ENCODE assay signal across 9 mouse cellular contexts in genomic region chr4:12655457-12656228, GRCm38 (mm10).
DNase-seq lines count a peak whose midpoint lies in the region; ATAC-seq lines count a peak whose summit lies in the region.
"Had no signal": no experiment of that assay in that cellular context is flagged by ENCODE, and none has a peak within 500 bp of the region (broad histone marks: within the 10 kb centered on the region; RNA-seq: fewer than 3 reads in every experiment).

No protein-coding gene starts in this region.

- peak; percentile 23; the same call in 1 of the 2 replicates for ATAC-seq in kidney, embryonic 16.5 days (ENCODE audit: low FRiP score, low TSS enrichment)
- peak; percentile 61 for ATAC-seq in hindbrain, embryonic 13.5 days (ENCODE audit: low FRiP score)
- no peak for ATAC-seq in liver, embryonic 13.5 days (ENCODE audit: low read depth)
- peak; percentile 19; the same call in 1 of the 2 replicates for ATAC-seq in neural tube, embryonic 14.5 days (ENCODE audit: low read depth)
- ATAC-seq in activated CD4-positive, CD25-positive, alpha-beta regulatory T cell, adult 4 months = no peak

- H3K27me3 ChIP-seq in kidney, embryonic 16.5 days (ENCODE audit: insufficient read depth, low read length) = no peaks in the 10 kb centered on the region
- no peaks in the 10 kb centered on the region for H3K27me3 ChIP-seq in hindbrain, embryonic 13.5 days
- no peaks in the 10 kb centered on the region for H3K27me3 ChIP-seq in liver, embryonic 13.5 days
- H3K27me3 ChIP-seq in neural tube, embryonic 14.5 days (ENCODE audit: control insufficient read depth, insufficient read depth, low read length) = no peaks in the 10 kb centered on the region
- H3K27me3 ChIP-seq: embryonic facial prominence, embryonic 12.5 days had no signal

- H3K27ac ChIP-seq in kidney, embryonic 16.5 days (ENCODE audit: low read length) = no peak overlapping the region
- peak overlapping the region; percentile 50 for H3K27ac ChIP-seq in hindbrain, embryonic 13.5 days
- no peak overlapping the region for H3K27ac ChIP-seq in liver, embryonic 13.5 days
- peak overlapping the region; percentile 70 for H3K27ac ChIP-seq in neural tube, embryonic 14.5 days (ENCODE audit: low read depth, low read length)
- H3K27ac ChIP-seq: embryonic facial prominence, embryonic 12.5 days had no signal

- H3K9me3 ChIP-seq in kidney, embryonic 16.5 days (ENCODE audit: low read length) = no peaks in the 10 kb centered on the region
- H3K9me3 ChIP-seq in hindbrain, embryonic 13.5 days = no peaks in the 10 kb centered on the region
- H3K9me3 ChIP-seq in liver, embryonic 13.5 days (replicated peaks) = no peaks in the 10 kb centered on the region
- no peaks in the 10 kb centered on the region for H3K9me3 ChIP-seq in neural tube, embryonic 14.5 days (ENCODE audit: control insufficient read depth, low read length)
- H3K9me3 ChIP-seq: embryonic facial prominence, embryonic 12.5 days had no signal

- peak overlapping the region; percentile 36 for H3K4me3 ChIP-seq in kidney, embryonic 16.5 days (ENCODE audit: low read length)
- no peak overlapping the region for H3K4me3 ChIP-seq in hindbrain, embryonic 13.5 days
- H3K4me3 ChIP-seq in liver, embryonic 13.5 days (replicated peaks) = no peak overlapping the region
- no peak overlapping the region for H3K4me3 ChIP-seq in neural tube, embryonic 14.5 days (ENCODE audit: low read depth, low read length)
- H3K4me3 ChIP-seq: embryonic facial prominence, embryonic 12.5 days had no signal

- peak overlapping the region; percentile 58 for H3K4me2 ChIP-seq in kidney, embryonic 16.5 days (replicated peaks; ENCODE audit: low read depth, low read length)
- H3K4me2 ChIP-seq in hindbrain, embryonic 13.5 days = peak overlapping the region; percentile 26
- H3K4me2 ChIP-seq in liver, embryonic 13.5 days = peak overlapping the region; percentile 38
- peak overlapping the region; percentile 30 for H3K4me2 ChIP-seq in neural tube, embryonic 14.5 days (ENCODE audit: low read depth, low read length)
- H3K4me2 ChIP-seq: embryonic facial prominence, embryonic 12.5 days had no signal

- H3K36me3 ChIP-seq in kidney, embryonic 16.5 days (ENCODE audit: insufficient read depth, low read length) = no peaks in the 10 kb centered on the region
- no peaks in the 10 kb centered on the region for H3K36me3 ChIP-seq in hindbrain, embryonic 13.5 days
- H3K36me3 ChIP-seq in liver, embryonic 13.5 days = no peaks in the 10 kb centered on the region
- H3K36me3 ChIP-seq in neural tube, embryonic 14.5 days (ENCODE audit: control insufficient read depth, insufficient read depth, low read length) = no peaks in the 10 kb centered on the region
- H3K36me3 ChIP-seq: embryonic facial prominence, embryonic 12.5 days had no signal

- peak overlapping the region; percentile 30; the same call in 1 of the 2 replicates for H3K9ac ChIP-seq in kidney, embryonic 16.5 days (replicated peaks; ENCODE audit: low read length)
- H3K9ac ChIP-seq in hindbrain, embryonic 13.5 days = no peak overlapping the region
- no peak overlapping the region for H3K9ac ChIP-seq in liver, embryonic 13.5 days
- H3K9ac ChIP-seq in neural tube, embryonic 14.5 days (replicated peaks; ENCODE audit: low read depth, low read length) = no peak overlapping the region
- H3K9ac ChIP-seq: embryonic facial prominence, embryonic 12.5 days had no signal

- no peaks in the 10 kb centered on the region for H3K4me1 ChIP-seq in kidney, embryonic 16.5 days (ENCODE audit: insufficient read depth, low read length)
- peaks cover 28% of the 10 kb centered on the region for H3K4me1 ChIP-seq in hindbrain, embryonic 13.5 days (replicated peaks)
- no peaks in the 10 kb centered on the region for H3K4me1 ChIP-seq in liver, embryonic 13.5 days (replicated peaks)
- peaks cover 10% of the 10 kb centered on the region for H3K4me1 ChIP-seq in neural tube, embryonic 14.5 days (ENCODE audit: control insufficient read depth, insufficient read depth, low read length)

- WGBS in kidney, embryonic 16.5 days = 23% methylated on average over 13 of the region's 13 CpGs
- 42% methylated on average over 13 of the region's 13 CpGs for WGBS in hindbrain, embryonic 13.5 days
- WGBS in liver, embryonic 13.5 days (ENCODE audit: insufficient replicate concordance) = 54% methylated on average over 13 of the region's 13 CpGs
- 31% methylated on average over 13 of the region's 13 CpGs for WGBS in neural tube, embryonic 14.5 days

- DNase-seq in kidney, postnatal 10 days = no peak
- no peak for DNase-seq in liver, embryonic 13.5 days
- no peak for DNase-seq in Muller cell, postnatal 12 days (ENCODE audit: inconsistent ontology term)
- DNase-seq: right cerebral cortex, postnatal 14 days had no signal

Comparison
In these comparisons a context has a peak if more than half of its experiments do, and no peak if none do; other contexts are left out.
1. ATAC-seq: peak in kidney, embryonic 16.5 days (single experiment), hindbrain, embryonic 13.5 days (single experiment) and neural tube, embryonic 14.5 days (single experiment); none in liver, embryonic 13.5 days (single experiment) and activated CD4-positive, CD25-positive, alpha-beta regulatory T cell, adult 4 months (single experiment).
2. H3K27ac ChIP-seq: peak in hindbrain, embryonic 13.5 days (single experiment) and neural tube, embryonic 14.5 days (single experiment); none in kidney, embryonic 16.5 days (single experiment) and liver, embryonic 13.5 days (single experiment).
3. Peak in every context shown above with its lines, with median percentiles within 50 percentile points of each other: H3K4me2 ChIP-seq.